ENCODE assay signal across 15 mouse cellular contexts in the genomic region with DNA sequence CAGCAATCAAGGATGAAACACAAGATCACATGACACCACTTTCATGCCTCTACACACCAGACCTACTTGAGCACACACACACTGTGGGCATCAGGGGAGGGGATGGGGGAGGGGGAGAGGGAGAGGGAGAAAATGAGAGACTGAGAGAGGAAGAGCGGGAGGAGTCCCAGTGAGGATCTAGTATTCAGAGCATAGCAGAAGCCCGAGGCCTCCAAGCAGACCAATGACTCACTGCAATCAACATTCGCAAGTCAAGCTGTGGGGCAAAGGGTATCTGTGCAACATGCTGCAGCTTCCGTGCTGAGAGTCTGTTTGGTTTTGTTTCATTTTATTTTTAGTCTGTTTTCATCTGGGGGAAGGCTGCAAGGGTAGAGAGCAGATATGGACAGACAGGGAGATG. TPM values are rescaled to one million over a fixed set of nuclear protein-coding genes. Genes with fewer than 3 reads are reported as not detected.
DNase-seq lines count a peak whose midpoint lies in the region; ATAC-seq and TF ChIP-seq lines count a peak whose summit lies in the region.
"Had no signal": no experiment of that assay in that cellular context is flagged by ENCODE, and none has a peak within 500 bp of the region (broad histone marks: within the 10 kb centered on the region; RNA-seq: fewer than 3 reads in every experiment).

No protein-coding gene starts in this region.

- CTCF ChIA-PET in Patski (lab: Charles Lee): interaction anchor here (1.3 to 1.4 kb wide), 2 partner anchors 10 to 89 kb away, joined by 3 to 4 read pairs; no protein-coding TSS in a partner anchor

- in situ Hi-C loops in Patski (cut with MboI; ENCODE audit: low pct_unique_long_range_greater_than_20kb): no loop called here

- H3K9me3 ChIP-seq in forebrain, embryonic 12.5 days: no peaks in the 10 kb centered on the region
- no peaks in the 10 kb centered on the region for H3K9me3 ChIP-seq in forebrain, embryonic 14.5 days (replicated peaks; ENCODE audit: control insufficient read depth, low read length)
- H3K9me3 ChIP-seq in kidney, embryonic 16.5 days (ENCODE audit: low read length): no peaks in the 10 kb centered on the region
- no peaks in the 10 kb centered on the region for H3K9me3 ChIP-seq in liver, embryonic 11.5 days (ENCODE audit: control insufficient read depth, low read length)
- H3K9me3 ChIP-seq: embryonic facial prominence, embryonic 12.5 days; hindbrain, embryonic 13.5 days; limb, embryonic 12.5 days had no signal

- peaks cover 12% of the 10 kb centered on the region for H3K36me3 ChIP-seq in forebrain, embryonic 12.5 days (replicated peaks)
- H3K36me3 ChIP-seq in forebrain, embryonic 14.5 days (ENCODE audit: control insufficient read depth, insufficient read depth, low read length): peaks cover 20% of the 10 kb centered on the region
- peaks cover 8% of the 10 kb centered on the region; the same call in 1 of the 2 replicates for H3K36me3 ChIP-seq in kidney, embryonic 16.5 days (ENCODE audit: insufficient read depth, low read length)
- H3K36me3 ChIP-seq in liver, embryonic 11.5 days (ENCODE audit: control insufficient read depth, insufficient read depth, low read length): peaks cover 2% of the 10 kb centered on the region; the same call in 1 of the 2 replicates

- no peak overlapping the region for H3K4me3 ChIP-seq in forebrain, embryonic 12.5 days (replicated peaks)
- H3K4me3 ChIP-seq in forebrain, embryonic 14.5 days (ENCODE audit: low read depth, low read length): no peak overlapping the region
- no peak overlapping the region for H3K4me3 ChIP-seq in kidney, embryonic 16.5 days (ENCODE audit: low read length)
- H3K4me3 ChIP-seq in liver, embryonic 11.5 days (ENCODE audit: low read depth, low read length): no peak overlapping the region
- H3K4me3 ChIP-seq: embryonic facial prominence, embryonic 12.5 days; hindbrain, embryonic 13.5 days; limb, embryonic 12.5 days; myocyte had no signal

- no peaks in the 10 kb centered on the region for H3K4me1 ChIP-seq in forebrain, embryonic 12.5 days
- no peaks in the 10 kb centered on the region for H3K4me1 ChIP-seq in forebrain, embryonic 14.5 days (ENCODE audit: control insufficient read depth, insufficient read depth, low read length)
- H3K4me1 ChIP-seq in kidney, embryonic 16.5 days (ENCODE audit: insufficient read depth, low read length): no peaks in the 10 kb centered on the region
- no peaks in the 10 kb centered on the region; the same call in 1 of the 2 replicates for H3K4me1 ChIP-seq in liver, embryonic 11.5 days (replicated peaks; ENCODE audit: control insufficient read depth, insufficient read depth, low read length)
- H3K4me1 ChIP-seq: embryonic facial prominence, embryonic 12.5 days; limb, embryonic 12.5 days had no signal

- no peak for DNase-seq in forebrain, embryonic 14.5 days (ENCODE audit: low spot score)
- DNase-seq in kidney, postnatal 4 days: no peak
- DNase-seq in Patski (ENCODE audit: low read depth, low spot score): no peak
- DNase-seq in liver, embryonic 11.5 days (ENCODE audit: low spot score): no peak
- DNase-seq: cerebellum, adult 11-12 months; forebrain, postnatal 0 days; retina, postnatal 1 day had no signal

- no peak for TF ChIP-seq CTCF in Patski (IDR thresholded peaks at IDR 0.05)

- POLR2A ChIA-PET in Patski (lab: Charles Lee): no interaction called here

- no peak overlapping the region for H3K27ac ChIP-seq in forebrain, embryonic 12.5 days
- H3K27ac ChIP-seq in forebrain, embryonic 14.5 days (ENCODE audit: low read depth, low read length): no peak overlapping the region
- H3K27ac ChIP-seq in kidney, embryonic 16.5 days (ENCODE audit: low read length): no peak overlapping the region
- no peak overlapping the region for H3K27ac ChIP-seq in liver, embryonic 11.5 days (ENCODE audit: low read depth, low read length)
- H3K27ac ChIP-seq: embryonic facial prominence, embryonic 12.5 days; hindbrain, embryonic 13.5 days; limb, embryonic 12.5 days had no signal

- 0 out of 2 replicates have a peak, but pooled peaks have one; percentile 30 for ATAC-seq in forebrain, embryonic 12.5 days (ENCODE audit: low FRiP score)
- ATAC-seq in forebrain, embryonic 14.5 days: no peak
- ATAC-seq in kidney, embryonic 16.5 days (ENCODE audit: low FRiP score, low TSS enrichment): peak; percentile 43; the same call in 1 of the 2 replicates
- peak; percentile 68 for ATAC-seq in Patski
- ATAC-seq in liver, embryonic 11.5 days (replicated peaks; ENCODE audit: low FRiP score): peak; percentile 60
- ATAC-seq in megakaryocyte-erythroid progenitor cell, adult 5-6 weeks (replicated peaks; ENCODE audit: low FRiP score, low TSS enrichment, poor library complexity, severe bottlenecking): no peak
- no peak for ATAC-seq in frontal cortex, adult (ENCODE audit: low TSS enrichment)
- ATAC-seq: forebrain, postnatal 0 days had no signal

- H3K27me3 ChIP-seq in forebrain, embryonic 12.5 days: no peaks in the 10 kb centered on the region
- no peaks in the 10 kb centered on the region for H3K27me3 ChIP-seq in forebrain, embryonic 14.5 days (replicated peaks; ENCODE audit: control insufficient read depth, insufficient read depth, low read length)
- no peaks in the 10 kb centered on the region for H3K27me3 ChIP-seq in kidney, embryonic 16.5 days (ENCODE audit: insufficient read depth, low read length)
- no peaks in the 10 kb centered on the region for H3K27me3 ChIP-seq in Patski
- no peaks in the 10 kb centered on the region for H3K27me3 ChIP-seq in liver, embryonic 11.5 days (replicated peaks; ENCODE audit: control insufficient read depth, insufficient read depth, low read length)
- H3K27me3 ChIP-seq: embryonic facial prominence, embryonic 12.5 days; hindbrain, embryonic 13.5 days; limb, embryonic 12.5 days had no signal

- H3K4me2 ChIP-seq in forebrain, embryonic 12.5 days: no peak overlapping the region
- no peak overlapping the region for H3K4me2 ChIP-seq in forebrain, embryonic 14.5 days (ENCODE audit: low read length)
- no peak overlapping the region for H3K4me2 ChIP-seq in kidney, embryonic 16.5 days (replicated peaks; ENCODE audit: low read depth, low read length)
- H3K4me2 ChIP-seq in liver, embryonic 11.5 days: no peak overlapping the region
- H3K4me2 ChIP-seq: embryonic facial prominence, embryonic 12.5 days; hindbrain, embryonic 13.5 days; limb, embryonic 12.5 days had no signal

- H3K9ac ChIP-seq in forebrain, embryonic 12.5 days: no peak overlapping the region
- no peak overlapping the region for H3K9ac ChIP-seq in forebrain, embryonic 14.5 days (ENCODE audit: low read length)
- no peak overlapping the region for H3K9ac ChIP-seq in kidney, embryonic 16.5 days (replicated peaks; ENCODE audit: low read length)
- no peak overlapping the region for H3K9ac ChIP-seq in liver, embryonic 11.5 days (ENCODE audit: low read depth, low read length)
- H3K9ac ChIP-seq: embryonic facial prominence, embryonic 12.5 days; forebrain, postnatal 0 days; hindbrain, embryonic 13.5 days; limb, embryonic 12.5 days had no signal

- 83% methylated on average over 4 of the region's 4 CpGs for WGBS in forebrain, embryonic 12.5 days
- 90% methylated on average over 4 of the region's 4 CpGs for WGBS in forebrain, embryonic 14.5 days
- WGBS in kidney, embryonic 16.5 days: 79% methylated on average over 4 of the region's 4 CpGs
- WGBS in liver, embryonic 11.5 days: 67% methylated on average over 4 of the region's 4 CpGs

RNA-seq across cellular contexts. Expression of a gene that starts 32.7 kb away (rescaled TPM):
- 81.9 and 82.5 TPM in 2 replicates for polyA plus RNA-seq in forebrain, embryonic 12.5 days (2016; fragmentation: Nextera tagmentation; extraction: Ambion mirVana)
- 38.4 and 46.6 TPM in 2 replicates for polyA plus RNA-seq in forebrain, embryonic 14.5 days (2014; fragmentation: Nextera tagmentation; extraction: Ambion mirVana)
- 82.1 and 99.1 TPM in 2 replicates for polyA plus RNA-seq in kidney, embryonic 16.5 days (2015; fragmentation: Nextera tagmentation; extraction: Ambion mirVana)
- 61.1 TPM for polyA plus RNA-seq in Patski (2021)
- 28.2 and 29.4 TPM in 2 replicates for polyA plus RNA-seq in liver, embryonic 11.5 days (2014; fragmentation: Nextera tagmentation; extraction: Ambion mirVana)
- total RNA-seq in megakaryocyte-erythroid progenitor cell, adult 5-6 weeks (2014; fragmentation: Nextera tagmentation): 17.3 and 34.0 TPM in 2 replicates
- total RNA-seq in megakaryocyte-erythroid progenitor cell, adult 5-6 weeks (2017): 6.4 and 12.0 TPM in 2 replicates

RNA-seq across cellular contexts. Expression of a gene that starts 34.5 kb away (rescaled TPM):
- polyA plus RNA-seq in forebrain, embryonic 12.5 days (2016; fragmentation: Nextera tagmentation; extraction: Ambion mirVana): not detected in 2 replicates
- not detected in 2 replicates for polyA plus RNA-seq in forebrain, embryonic 14.5 days (2014; fragmentation: Nextera tagmentation; extraction: Ambion mirVana)
- polyA plus RNA-seq in kidney, embryonic 16.5 days (2015; fragmentation: Nextera tagmentation; extraction: Ambion mirVana): 0.12 and 0.32 TPM in 2 replicates
- not detected for polyA plus RNA-seq in Patski (2021)
- 0.14 and 0.41 TPM in 2 replicates for polyA plus RNA-seq in liver, embryonic 11.5 days (2014; fragmentation: Nextera tagmentation; extraction: Ambion mirVana)
- total RNA-seq in megakaryocyte-erythroid progenitor cell, adult 5-6 weeks (2014; fragmentation: Nextera tagmentation): not detected in 2 replicates
- total RNA-seq in megakaryocyte-erythroid progenitor cell, adult 5-6 weeks (2017): not detected in 2 replicates
- total RNA-seq: forebrain, postnatal 0 days had no signal
- polyA plus RNA-seq: forebrain, postnatal 0 days; hindbrain, embryonic 13.5 days; limb, embryonic 12.5 days had no signal

Comparison
In these comparisons a context has a peak if more than half of its experiments do, and no peak if none do; other contexts are left out.
1. ATAC-seq: peak in forebrain, embryonic 12.5 days (single experiment), kidney, embryonic 16.5 days (single experiment), Patski (single experiment) and liver, embryonic 11.5 days (single experiment); none in forebrain, embryonic 14.5 days (single experiment), megakaryocyte-erythroid progenitor cell, adult 5-6 weeks (single experiment) and frontal cortex, adult (single experiment).